Mouse (Mus musculus): ENCODE results near the gene Zgrf1. TPM values are rescaled to one million over a fixed set of nuclear protein-coding genes. Genes with fewer than 3 reads are reported as not detected.

The Zgrf1 gene
- polyA plus RNA-seq, 1 experiment from 2014 or later = 12.0 TPM

DNA sequence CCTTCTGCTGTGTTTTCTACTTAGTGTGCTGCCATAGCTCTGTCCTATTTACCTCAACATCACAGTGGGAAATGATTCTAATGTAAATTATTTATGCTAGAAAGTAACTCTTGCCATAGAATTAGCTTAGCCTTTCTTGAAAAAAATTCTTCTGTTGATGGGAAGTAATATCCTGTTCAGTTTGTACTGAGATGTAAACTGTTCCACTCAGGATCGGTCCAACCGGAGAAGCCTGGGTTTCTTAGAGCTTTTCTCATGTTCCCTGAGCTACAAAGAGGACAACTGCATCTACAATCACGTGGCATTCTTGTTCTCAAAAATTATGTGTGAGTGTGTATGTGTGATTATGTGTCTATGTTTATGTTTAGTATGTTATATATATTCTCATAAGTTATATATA is 24.1 kb upstream of the Zgrf1 start:
- no peaks in the 10 kb centered on the region for H3K9me3 ChIP-seq
- WGBS = 86% methylated on average over 3 of the region's 3 CpGs

DNA sequence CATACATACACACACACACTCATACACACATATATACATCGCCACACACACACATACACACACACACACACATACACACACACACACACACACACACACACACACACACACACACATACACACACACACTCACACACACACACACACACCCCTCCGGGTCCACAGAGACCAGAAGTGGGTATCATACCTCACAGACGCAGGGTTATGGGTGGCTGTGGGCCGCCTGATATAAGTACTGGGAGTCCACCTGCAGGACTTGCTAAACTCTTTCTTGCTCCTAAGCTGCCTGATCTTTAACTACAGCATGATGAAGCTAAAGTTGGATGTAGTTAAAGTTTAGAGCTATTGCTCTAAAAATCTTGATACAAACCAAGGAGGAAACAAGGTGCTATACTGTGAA is 23.5 kb upstream of the Zgrf1 start:
- H3K27ac ChIP-seq = no peak overlapping the region
- ATAC-seq (ENCODE audit: insufficient number of reproducible peaks, insufficient read depth, low FRiP score, low TSS enrichment, low read depth) = no peak
- no peak overlapping the region for H3K9ac ChIP-seq
- no peaks in the 10 kb centered on the region for H3K4me1 ChIP-seq
- no peaks in the 10 kb centered on the region for H3K36me3 ChIP-seq
- 76% methylated on average over 4 of the region's 4 CpGs for WGBS
- H3K27me3 ChIP-seq = no peaks in the 10 kb centered on the region
- no peaks in the 10 kb centered on the region for H3K9me3 ChIP-seq
- no peak overlapping the region for H3K4me3 ChIP-seq
- no peak overlapping the region for H3K4me2 ChIP-seq

More for the DNA sequence above, 24.1 kb upstream of the Zgrf1 start:
- Histone ChIP-seq H3K4me1 (no peaks in the 10 kb centered on the region), H3K4me2 (no peak overlapping the region), H3K36me3 (no peaks in the 10 kb centered on the region), H3K27ac (no peak overlapping the region), H3K9ac (no peak overlapping the region), H3K4me3 (no peak overlapping the region), H3K27me3 (no peaks in the 10 kb centered on the region)
- ATAC-seq (ENCODE audit: insufficient number of reproducible peaks, insufficient read depth, low FRiP score, low TSS enrichment, low read depth) = no peak

DNA sequence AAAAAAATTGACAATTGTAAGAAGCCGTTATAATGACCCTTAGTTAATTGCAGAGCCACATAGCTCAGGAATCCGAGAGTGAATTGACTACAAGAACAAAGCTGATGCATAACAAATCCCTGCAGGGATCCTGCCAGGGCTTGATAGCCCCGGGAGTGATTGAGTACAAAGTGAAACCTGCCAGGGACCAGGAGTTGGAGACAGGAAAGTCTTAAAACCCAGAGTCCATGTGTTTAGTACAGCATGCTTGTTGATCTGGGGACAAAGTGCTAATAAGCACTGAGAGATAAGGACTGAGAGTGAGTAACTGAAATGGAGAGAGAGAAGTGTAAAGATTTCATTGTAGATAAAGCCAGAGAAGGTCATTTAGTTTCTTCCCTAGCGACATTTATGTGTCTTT is 23.0 kb upstream of the Zgrf1 start:
- H3K36me3 ChIP-seq = no peaks in the 10 kb centered on the region
- no peak overlapping the region for H3K4me2 ChIP-seq
- no peak overlapping the region for H3K27ac ChIP-seq
- H3K4me3 ChIP-seq = no peak overlapping the region
- H3K27me3 ChIP-seq = no peaks in the 10 kb centered on the region
- H3K9ac ChIP-seq = no peak overlapping the region
- no peaks in the 10 kb centered on the region for H3K9me3 ChIP-seq
- H3K4me1 ChIP-seq = no peaks in the 10 kb centered on the region
- 14% methylated on average over 4 of the region's 4 CpGs for WGBS
- ATAC-seq (ENCODE audit: insufficient number of reproducible peaks, insufficient read depth, low FRiP score, low TSS enrichment, low read depth) = no peak

DNA sequence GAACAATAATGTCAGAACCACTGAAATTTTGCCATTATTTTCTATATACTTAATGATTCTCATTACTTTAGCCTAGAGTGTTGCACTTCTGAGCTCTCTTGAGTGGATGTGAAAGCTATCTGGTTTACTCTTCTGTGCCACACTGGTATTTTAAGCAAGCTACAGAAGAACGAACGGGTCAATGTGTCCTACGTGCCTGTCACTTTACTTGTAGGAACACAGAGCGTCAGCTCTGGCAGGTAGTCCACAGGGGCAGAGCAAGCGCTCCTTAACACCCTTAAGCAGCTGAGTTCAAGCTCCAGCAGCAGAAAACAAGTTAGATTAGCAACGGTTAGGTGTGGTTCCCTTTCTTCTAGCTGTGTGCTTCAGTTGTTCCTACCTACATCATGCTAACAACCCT is 14.1 kb upstream of the Zgrf1 start:
- no peak overlapping the region for H3K4me2 ChIP-seq
- 64% methylated on average over 6 of the region's 6 CpGs for WGBS
- no peak overlapping the region for H3K27ac ChIP-seq
- H3K27me3 ChIP-seq = no peaks in the 10 kb centered on the region
- no peaks in the 10 kb centered on the region for H3K9me3 ChIP-seq
- H3K36me3 ChIP-seq = peaks cover 46% of the 10 kb centered on the region
- H3K4me1 ChIP-seq = no peaks in the 10 kb centered on the region
- H3K9ac ChIP-seq = no peak overlapping the region
- H3K4me3 ChIP-seq = no peak overlapping the region
- ATAC-seq (ENCODE audit: insufficient number of reproducible peaks, insufficient read depth, low FRiP score, low TSS enrichment, low read depth) = no peak

DNA sequence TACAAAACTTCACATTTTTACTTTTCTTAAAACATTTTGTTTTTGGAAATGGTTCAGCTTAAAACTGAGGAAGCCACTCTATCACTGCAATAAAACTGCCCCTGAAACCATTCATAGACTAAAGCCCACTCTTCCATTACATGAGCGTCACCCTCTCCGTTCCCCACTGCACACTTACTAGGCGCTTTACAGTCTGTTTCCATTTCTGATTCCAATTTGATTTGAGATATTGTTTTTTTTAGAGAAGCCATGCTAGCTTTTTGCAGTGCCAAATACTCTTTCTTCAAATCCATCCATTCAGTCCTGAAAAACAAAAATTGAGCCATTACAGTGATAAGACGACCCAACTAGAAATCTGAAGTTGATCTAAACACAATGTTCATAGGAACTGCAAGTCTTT is 9.3 kb upstream of the Zgrf1 start:
- 78% methylated on average over 4 of the region's 4 CpGs for WGBS
- Histone ChIP-seq H3K9me3 (no peaks in the 10 kb centered on the region), H3K4me2 (no peak overlapping the region), H3K27ac (no peak overlapping the region), H3K9ac (no peak overlapping the region), H3K36me3 (peaks cover 54% of the 10 kb centered on the region), H3K4me3 (no peak overlapping the region), H3K27me3 (no peaks in the 10 kb centered on the region), H3K4me1 (no peaks in the 10 kb centered on the region)
- ATAC-seq (ENCODE audit: insufficient number of reproducible peaks, insufficient read depth, low FRiP score, low TSS enrichment, low read depth) = no peak

DNA sequence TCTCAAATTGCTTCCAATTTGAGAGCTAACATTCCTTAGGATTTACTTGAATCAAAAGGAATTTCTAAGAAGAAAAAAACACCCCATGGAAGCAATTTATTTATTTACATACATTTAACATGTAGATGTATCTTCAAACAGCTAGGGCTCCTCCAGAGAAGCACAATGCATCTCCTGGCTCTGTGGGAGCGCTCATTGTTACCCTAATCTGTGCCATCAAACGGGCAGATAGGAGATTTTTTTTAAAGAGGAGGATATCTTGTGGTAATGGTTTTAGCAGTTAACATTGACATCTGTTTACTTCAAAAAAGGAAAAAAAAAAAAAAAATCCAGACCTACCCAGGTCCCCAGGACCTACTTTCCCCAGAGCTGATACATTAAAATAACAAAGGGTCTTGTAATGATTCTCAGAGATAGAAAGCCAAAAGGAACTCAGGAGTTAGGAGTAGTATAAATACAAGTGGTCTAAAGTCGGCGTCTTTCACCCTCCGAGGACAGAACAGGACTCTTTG is 8.6 kb upstream of the Zgrf1 start:
- H3K4me2 ChIP-seq = no peak overlapping the region
- H3K9ac ChIP-seq = no peak overlapping the region
- H3K9me3 ChIP-seq = no peaks in the 10 kb centered on the region
- no peak for ATAC-seq (ENCODE audit: insufficient number of reproducible peaks, insufficient read depth, low FRiP score, low TSS enrichment, low read depth)
- WGBS = 39% methylated on average over 5 of the region's 5 CpGs
- no peaks in the 10 kb centered on the region for H3K27me3 ChIP-seq
- H3K36me3 ChIP-seq = peaks cover 51% of the 10 kb centered on the region
- H3K27ac ChIP-seq = no peak overlapping the region
- no peak overlapping the region for H3K4me3 ChIP-seq
- H3K4me1 ChIP-seq = no peaks in the 10 kb centered on the region

DNA sequence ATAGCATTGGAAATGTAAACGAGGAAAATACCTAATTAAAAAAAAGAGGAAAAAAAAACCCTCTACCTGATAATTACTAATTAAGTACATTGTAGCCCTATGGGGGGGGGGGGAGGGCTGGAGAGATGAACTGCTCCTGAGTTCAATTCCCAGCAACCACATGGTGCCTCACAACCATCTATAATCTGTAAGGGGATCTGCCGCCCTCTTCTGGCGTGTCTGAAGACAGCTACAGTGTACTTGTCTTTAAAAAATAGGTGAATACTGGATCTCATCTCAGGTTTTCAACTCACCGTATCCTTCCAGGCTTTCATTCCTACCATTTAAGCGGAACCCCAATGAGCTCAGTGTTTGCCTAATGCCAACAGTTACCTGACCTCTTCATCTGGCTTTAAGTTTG is 5.4 kb upstream of the Zgrf1 start:
- Histone ChIP-seq H3K27ac (no peak overlapping the region), H3K27me3 (no peaks in the 10 kb centered on the region), H3K9ac (no peak overlapping the region), H3K9me3 (no peaks in the 10 kb centered on the region), H3K36me3 (peaks cover 31% of the 10 kb centered on the region), H3K4me3 (no peak overlapping the region), H3K4me2 (no peak overlapping the region), H3K4me1 (no peaks in the 10 kb centered on the region)
- 26% methylated on average over 5 of the region's 5 CpGs for whole genome bisulfite sequencing
- no peak for ATAC-seq (ENCODE audit: insufficient number of reproducible peaks, insufficient read depth, low FRiP score, low TSS enrichment, low read depth)

DNA sequence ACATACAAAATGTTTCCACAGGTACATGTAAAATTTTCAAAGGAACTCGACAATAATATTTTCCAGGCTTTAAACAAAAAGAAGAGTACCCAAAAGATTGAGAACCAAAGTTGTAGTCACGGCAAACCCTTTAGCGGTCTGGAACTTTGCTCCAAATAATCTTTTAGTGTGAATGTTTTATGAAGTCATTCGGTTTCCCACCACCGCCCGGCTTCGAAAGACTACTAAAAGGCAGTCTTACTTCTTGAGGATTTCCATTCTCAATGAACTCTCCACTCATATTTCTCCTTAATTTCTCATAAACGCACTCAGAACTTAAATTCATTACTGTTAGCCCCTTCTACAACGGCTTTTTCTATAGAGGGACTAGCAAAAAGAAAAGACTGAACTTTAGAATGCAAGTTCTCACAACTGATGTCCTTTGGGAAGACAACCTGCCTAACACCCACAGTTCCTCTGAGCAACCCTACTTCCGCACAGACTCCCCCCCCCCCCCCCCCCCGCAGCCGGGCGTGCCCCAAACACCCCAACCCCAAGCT is 786 bp upstream of the Zgrf1 start:
- no peaks in the 10 kb centered on the region for H3K27me3 ChIP-seq
- no peak for ATAC-seq (ENCODE audit: insufficient number of reproducible peaks, insufficient read depth, low FRiP score, low TSS enrichment, low read depth)
- H3K4me1 ChIP-seq = peaks cover 11% of the 10 kb centered on the region
- no peaks in the 10 kb centered on the region for H3K9me3 ChIP-seq
- peak overlapping the region; percentile 82 for H3K9ac ChIP-seq
- peak overlapping the region; percentile 94 for H3K27ac ChIP-seq
- peaks cover 17% of the 10 kb centered on the region for H3K36me3 ChIP-seq
- 4% methylated on average over 13 of the region's 13 CpGs for WGBS
- peak overlapping the region; percentile 60 for H3K4me2 ChIP-seq
- H3K4me3 ChIP-seq = peak overlapping the region; percentile 85

DNA sequence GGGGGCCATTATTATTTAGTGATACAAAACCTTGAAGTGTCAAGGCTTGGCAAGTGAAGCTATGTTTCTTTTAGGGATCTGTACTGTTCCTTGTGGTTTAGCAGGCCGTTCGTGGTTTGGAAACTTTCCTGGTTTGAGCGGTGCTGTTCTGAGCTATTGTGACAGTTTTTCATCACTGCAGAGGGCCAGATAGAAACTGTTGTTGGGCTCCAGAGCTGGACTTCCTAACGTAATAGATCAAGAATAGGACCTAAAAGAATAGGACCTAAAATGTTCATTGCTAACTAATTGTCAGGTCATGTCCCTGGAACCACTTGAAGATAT is 393 bp downstream of the Zgrf1 start:
- H3K9ac ChIP-seq = peak overlapping the region; percentile 82
- H3K4me2 ChIP-seq = peak overlapping the region; percentile 70
- whole genome bisulfite sequencing = 0% methylated on average over 4 of the region's 4 CpGs
- H3K4me1 ChIP-seq = peaks cover 11% of the 10 kb centered on the region
- ATAC-seq (ENCODE audit: insufficient number of reproducible peaks, insufficient read depth, low FRiP score, low TSS enrichment, low read depth) = no peak
- peak overlapping the region; percentile 51; the same call in 1 of the 2 replicates for H3K27ac ChIP-seq
- H3K27me3 ChIP-seq = no peaks in the 10 kb centered on the region
- H3K4me3 ChIP-seq = peak overlapping the region; percentile 85
- no peaks in the 10 kb centered on the region for H3K9me3 ChIP-seq
- peaks cover 19% of the 10 kb centered on the region for H3K36me3 ChIP-seq

DNA sequence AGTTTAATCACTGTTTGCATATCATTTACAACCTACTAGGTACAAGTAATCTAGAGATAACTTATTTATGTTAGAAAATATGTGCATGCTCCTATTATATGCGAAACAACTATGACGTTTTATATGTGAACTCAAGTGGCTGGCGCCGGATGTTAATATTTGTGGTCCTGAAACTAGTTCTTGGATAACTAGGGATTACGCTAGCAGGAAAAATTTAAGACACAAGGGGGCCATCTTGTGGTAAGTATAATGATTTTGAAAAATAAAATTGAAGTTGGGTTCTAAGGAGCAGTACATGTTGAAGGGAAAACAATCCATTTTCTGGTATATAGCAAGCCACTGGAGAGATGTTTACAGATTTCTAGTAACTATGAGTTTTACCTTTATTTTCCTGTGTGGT is 1.4 kb downstream of the Zgrf1 start:
- H3K4me2 ChIP-seq = peak overlapping the region; percentile 70
- H3K4me1 ChIP-seq = peaks cover 11% of the 10 kb centered on the region
- no peaks in the 10 kb centered on the region for H3K9me3 ChIP-seq
- peaks cover 19% of the 10 kb centered on the region for H3K36me3 ChIP-seq
- WGBS = 41% methylated on average over 5 of the region's 5 CpGs
- H3K27me3 ChIP-seq = no peaks in the 10 kb centered on the region
- ATAC-seq (ENCODE audit: insufficient number of reproducible peaks, insufficient read depth, low FRiP score, low TSS enrichment, low read depth) = no peak
- 0 out of 2 replicates have a peak overlapping the region, but pooled peaks have one; percentile 33 for H3K9ac ChIP-seq
- no peak overlapping the region for H3K27ac ChIP-seq
- H3K4me3 ChIP-seq = peak overlapping the region; percentile 85

DNA sequence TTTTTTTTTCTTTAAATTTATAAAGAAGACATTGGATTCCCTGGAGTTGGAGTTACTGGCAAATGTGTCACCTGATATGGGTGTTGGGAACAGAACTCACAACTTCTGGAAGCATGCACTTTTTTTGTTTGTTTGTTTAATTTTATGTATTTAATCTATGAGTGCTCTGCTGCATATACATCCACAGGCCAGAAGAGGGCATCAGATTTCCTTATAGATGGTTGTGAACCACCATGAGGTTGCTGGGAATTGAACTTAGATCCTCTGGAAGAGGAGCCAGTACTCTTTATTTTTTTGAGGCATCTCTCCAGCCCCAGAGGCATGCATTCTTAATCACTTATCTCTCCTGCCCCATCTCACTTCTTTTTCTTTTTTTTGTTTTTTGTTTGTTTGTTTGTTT is 4.9 kb downstream of the Zgrf1 start:
- Histone ChIP-seq H3K27ac (no peak overlapping the region), H3K9me3 (no peaks in the 10 kb centered on the region), H3K36me3 (peaks cover 38% of the 10 kb centered on the region), H3K4me3 (no peak overlapping the region), H3K9ac (no peak overlapping the region), H3K4me1 (peaks cover 11% of the 10 kb centered on the region), H3K27me3 (no peaks in the 10 kb centered on the region), H3K4me2 (no peak overlapping the region)
- ATAC-seq (ENCODE audit: insufficient number of reproducible peaks, insufficient read depth, low FRiP score, low TSS enrichment, low read depth) = no peak

DNA sequence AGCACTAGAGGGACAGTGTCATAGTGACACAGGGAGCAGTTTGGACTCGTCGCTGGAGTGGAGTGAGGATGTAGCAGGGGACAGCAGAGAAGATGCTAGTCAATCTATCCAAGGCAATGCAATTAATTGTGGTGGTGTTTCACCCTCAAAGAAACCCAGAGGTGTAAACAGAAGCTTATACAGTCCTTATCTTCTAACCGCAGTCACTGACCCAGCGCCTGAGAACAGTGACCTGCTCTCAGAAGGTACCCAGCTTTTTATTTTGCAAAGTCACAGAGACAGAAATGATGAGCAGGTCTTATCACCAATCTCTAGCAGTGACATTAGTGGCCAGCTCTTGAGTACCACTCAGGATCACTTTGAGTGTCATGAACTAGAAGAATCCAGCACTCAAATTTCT is 9.7 kb downstream of the Zgrf1 start:
- Histone ChIP-seq H3K4me1 (no peaks in the 10 kb centered on the region), H3K27ac (no peak overlapping the region), H3K27me3 (no peaks in the 10 kb centered on the region), H3K9me3 (no peaks in the 10 kb centered on the region), H3K36me3 (peaks cover 32% of the 10 kb centered on the region), H3K9ac (no peak overlapping the region), H3K4me3 (no peak overlapping the region), H3K4me2 (no peak overlapping the region)
- ATAC-seq (ENCODE audit: insufficient number of reproducible peaks, insufficient read depth, low FRiP score, low TSS enrichment, low read depth) = no peak
- WGBS = 92% methylated on average over 4 of the region's 4 CpGs

DNA sequence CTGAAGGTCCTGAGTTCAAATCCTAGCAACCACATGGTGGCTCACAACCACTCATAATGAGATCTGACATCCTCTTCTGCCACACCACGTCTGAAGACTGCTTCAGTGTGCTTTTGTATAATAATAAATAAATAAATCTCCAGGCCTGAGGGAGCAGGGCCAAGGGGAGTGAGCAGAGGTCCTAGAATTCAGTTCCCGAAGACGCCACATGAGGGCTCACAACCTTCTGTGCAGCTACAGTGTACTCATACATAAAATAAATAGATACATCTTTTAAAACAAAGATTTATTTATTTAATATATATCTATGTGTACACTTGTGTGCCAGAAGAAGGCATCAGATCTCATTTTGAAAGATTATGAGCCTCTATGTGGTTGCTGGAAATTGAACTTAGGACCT is 11.8 kb downstream of the Zgrf1 start:
- H3K4me2 ChIP-seq = no peak overlapping the region
- H3K4me3 ChIP-seq = no peak overlapping the region
- no peaks in the 10 kb centered on the region for H3K4me1 ChIP-seq
- H3K36me3 ChIP-seq = peaks cover 48% of the 10 kb centered on the region
- ATAC-seq (ENCODE audit: insufficient number of reproducible peaks, insufficient read depth, low FRiP score, low TSS enrichment, low read depth) = no peak
- no peak overlapping the region for H3K9ac ChIP-seq
- H3K9me3 ChIP-seq = no peaks in the 10 kb centered on the region
- no peak overlapping the region for H3K27ac ChIP-seq
- no peaks in the 10 kb centered on the region for H3K27me3 ChIP-seq
- 80% methylated on average over 3 of the region's 3 CpGs for WGBS

Measured in embryonic facial prominence, embryonic 13.5 days (tissue).